Mouse (Mus musculus): ENCODE measurements around the gene Nme1. TPM values are rescaled to one million over a fixed set of nuclear protein-coding genes. Genes with fewer than 3 reads are reported as not detected.

The Nme1 gene
- polyA plus RNA-seq, 1 experiment = 48.7 TPM

DNA sequence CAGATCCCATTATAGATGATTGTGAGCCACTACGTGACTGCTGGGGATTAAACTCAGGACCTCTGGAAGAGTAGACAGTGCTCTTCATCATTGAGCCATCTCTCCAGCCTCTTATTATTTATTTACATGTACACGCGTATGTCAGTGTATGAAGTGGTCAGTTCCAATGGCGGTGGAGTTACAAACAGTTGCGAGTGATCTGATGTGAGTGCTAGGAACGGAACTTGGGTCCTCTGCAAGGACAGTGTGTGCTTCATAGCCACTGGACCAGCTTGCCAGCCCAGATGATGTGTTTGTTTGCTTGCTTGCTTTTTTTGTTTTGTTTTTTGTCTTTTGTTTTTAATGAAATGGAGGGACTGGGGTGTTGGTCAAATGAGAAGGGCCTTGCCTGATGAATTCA, 850 bp upstream of the Nme1 start:
- no peaks in the 10 kb centered on the region for H3K27me3 ChIP-seq (ENCODE audit: control insufficient read depth, insufficient read depth, insufficient read length)
- peaks cover under 1% of the 10 kb centered on the region for H3K36me3 ChIP-seq (ENCODE audit: control insufficient read depth, insufficient read depth)
- peaks cover 30% of the 10 kb centered on the region for H3K79me2 ChIP-seq (ENCODE audit: control insufficient read depth, insufficient read depth)
- peak overlapping the region; percentile 74 for H3K4me3 ChIP-seq
- H3K4me2 ChIP-seq (ENCODE audit: low read depth) = peak overlapping the region; percentile 75
- no peak overlapping the region for H3ac ChIP-seq (ENCODE audit: control insufficient read depth, insufficient read length)
- TF ChIP-seq REST (IDR thresholded peaks at IDR 0.05; ENCODE audit: insufficient read depth, insufficient read length) (no peak), TCF3 (IDR thresholded peaks at IDR 0.05; ENCODE audit: insufficient read length, low read depth) (no peak), MYOD1 (IDR thresholded peaks at IDR 0.05; ENCODE audit: control insufficient read depth in 1 of 3, insufficient read length in 2 of 3, low read depth in 2 of 3) (no peak), SRF (IDR thresholded peaks at IDR 0.05; ENCODE audit: control insufficient read depth, insufficient read length, low read depth) (no peak), TCF12 (IDR thresholded peaks at IDR 0.05; ENCODE audit: insufficient read depth, poor library complexity, severe bottlenecking) (no peak), CEBPB (IDR thresholded peaks at IDR 0.05; ENCODE audit: insufficient read depth, poor library complexity, severe bottlenecking) (no peak), USF1 (IDR thresholded peaks at IDR 0.05; ENCODE audit: low read depth) (no peak), MAX (IDR thresholded peaks at IDR 0.05; ENCODE audit: low read depth) (no peak), POLR2A (IDR thresholded peaks at IDR 0.05; ENCODE audit: insufficient read length, low read depth) (no peak), POLR2AphosphoS2 (IDR thresholded peaks at IDR 0.05; ENCODE audit: insufficient read length, low read depth) (no peak), MYOG (IDR thresholded peaks at IDR 0.05; ENCODE audit: control insufficient read depth in 1 of 3, insufficient read depth in 1 of 3, insufficient read length in 2 of 3, low read depth in 2 of 3) (no peak), E2F4 (IDR thresholded peaks at IDR 0.05; ENCODE audit: insufficient read depth) (no peak)

DNA sequence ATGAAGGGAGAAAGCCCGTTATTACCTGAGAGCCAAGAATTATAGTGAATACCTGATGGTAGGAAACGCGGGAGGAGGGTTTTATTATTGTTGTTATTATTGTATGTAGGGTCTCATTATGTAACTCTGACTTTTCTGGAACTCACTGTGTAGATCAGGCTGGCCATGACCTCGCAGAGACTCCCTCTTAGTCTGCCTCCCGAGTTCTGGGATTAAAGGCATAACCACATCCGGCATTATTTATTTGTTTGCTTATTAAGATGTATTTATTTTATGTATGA, 467 bp upstream of the Nme1 start:
- Histone ChIP-seq H3ac (ENCODE audit: control insufficient read depth, insufficient read length) (no peak overlapping the region), H3K27me3 (ENCODE audit: control insufficient read depth, insufficient read depth, insufficient read length) (no peaks in the 10 kb centered on the region), H3K4me3 (peak overlapping the region; percentile 74), H3K79me2 (ENCODE audit: control insufficient read depth, insufficient read depth) (peaks cover 30% of the 10 kb centered on the region), H3K36me3 (ENCODE audit: control insufficient read depth, insufficient read depth) (peaks cover 4% of the 10 kb centered on the region), H3K4me2 (ENCODE audit: low read depth) (peak overlapping the region; percentile 75)
- TF ChIP-seq POLR2AphosphoS2 (IDR thresholded peaks at IDR 0.05; ENCODE audit: insufficient read length, low read depth) = no peak
- TF ChIP-seq MAX (IDR thresholded peaks at IDR 0.05; ENCODE audit: low read depth) = no peak
- no peak for TF ChIP-seq MYOD1 (IDR thresholded peaks at IDR 0.05; ENCODE audit: control insufficient read depth in 1 of 3, insufficient read length in 2 of 3, low read depth in 2 of 3)
- TF ChIP-seq CEBPB (IDR thresholded peaks at IDR 0.05; ENCODE audit: insufficient read depth, poor library complexity, severe bottlenecking) = no peak
- TF ChIP-seq MYOG (IDR thresholded peaks at IDR 0.05; ENCODE audit: control insufficient read depth in 1 of 3, insufficient read depth in 1 of 3, insufficient read length in 2 of 3, low read depth in 2 of 3) = no peak
- TF ChIP-seq E2F4 (IDR thresholded peaks at IDR 0.05; ENCODE audit: insufficient read depth) = no peak
- no peak for TF ChIP-seq SRF (IDR thresholded peaks at IDR 0.05; ENCODE audit: control insufficient read depth, insufficient read length, low read depth)
- TF ChIP-seq TCF12 (IDR thresholded peaks at IDR 0.05; ENCODE audit: insufficient read depth, poor library complexity, severe bottlenecking) = no peak
- no peak for TF ChIP-seq TCF3 (IDR thresholded peaks at IDR 0.05; ENCODE audit: insufficient read length, low read depth)
- TF ChIP-seq REST (IDR thresholded peaks at IDR 0.05; ENCODE audit: insufficient read depth, insufficient read length) = no peak
- no peak for TF ChIP-seq USF1 (IDR thresholded peaks at IDR 0.05; ENCODE audit: low read depth)
- TF ChIP-seq POLR2A (IDR thresholded peaks at IDR 0.05; ENCODE audit: insufficient read length, low read depth) = no peak

DNA sequence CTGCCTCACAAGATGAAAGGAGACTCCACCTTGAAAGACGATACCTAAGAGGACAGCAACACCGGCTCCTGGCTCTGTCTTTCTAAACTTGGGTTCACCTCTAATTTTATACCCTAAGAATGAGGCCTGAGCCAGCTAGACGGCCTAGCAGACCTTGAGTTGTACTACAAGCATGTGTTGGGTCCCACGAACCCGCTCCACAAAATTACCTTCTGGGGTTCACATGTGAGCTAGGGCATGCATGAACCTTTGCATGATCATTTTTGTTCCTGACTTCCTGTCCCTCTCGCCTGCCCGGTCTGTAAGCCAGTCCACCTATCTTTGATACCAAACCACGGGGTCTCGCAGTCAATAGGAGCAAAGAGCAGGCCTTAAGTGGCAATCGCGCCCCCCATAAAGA, 940 bp downstream of the Nme1 start:
- Histone ChIP-seq H3K79me2 (ENCODE audit: control insufficient read depth, insufficient read depth) (peaks cover 30% of the 10 kb centered on the region), H3K36me3 (ENCODE audit: control insufficient read depth, insufficient read depth) (peaks cover 13% of the 10 kb centered on the region), H3K4me3 (peak overlapping the region; percentile 74), H3ac (ENCODE audit: control insufficient read depth, insufficient read length) (peak overlapping the region; percentile 47), H3K4me2 (ENCODE audit: low read depth) (peak overlapping the region; percentile 81), H3K27me3 (ENCODE audit: control insufficient read depth, insufficient read depth, insufficient read length) (no peaks in the 10 kb centered on the region)
- TF ChIP-seq MYOG (IDR thresholded peaks at IDR 0.05; ENCODE audit: control insufficient read depth in 1 of 3, insufficient read depth in 1 of 3, insufficient read length in 2 of 3, low read depth in 2 of 3) (no peak), SRF (IDR thresholded peaks at IDR 0.05; ENCODE audit: control insufficient read depth, insufficient read length, low read depth) (no peak), MYOD1 (IDR thresholded peaks at IDR 0.05; ENCODE audit: control insufficient read depth in 1 of 3, insufficient read length in 2 of 3, low read depth in 2 of 3) (no peak), USF1 (IDR thresholded peaks at IDR 0.05; ENCODE audit: low read depth) (no peak), TCF12 (IDR thresholded peaks at IDR 0.05; ENCODE audit: insufficient read depth, poor library complexity, severe bottlenecking) (no peak), REST (IDR thresholded peaks at IDR 0.05; ENCODE audit: insufficient read depth, insufficient read length) (no peak), POLR2AphosphoS2 (IDR thresholded peaks at IDR 0.05; ENCODE audit: insufficient read length, low read depth) (no peak), TCF3 (IDR thresholded peaks at IDR 0.05; ENCODE audit: insufficient read length, low read depth) (no peak), CEBPB (IDR thresholded peaks at IDR 0.05; ENCODE audit: insufficient read depth, poor library complexity, severe bottlenecking) (no peak), E2F4 (IDR thresholded peaks at IDR 0.05; ENCODE audit: insufficient read depth) (no peak), POLR2A (IDR thresholded peaks at IDR 0.05; ENCODE audit: insufficient read length, low read depth) (no peak), MAX (IDR thresholded peaks at IDR 0.05; ENCODE audit: low read depth) (no peak)

DNA sequence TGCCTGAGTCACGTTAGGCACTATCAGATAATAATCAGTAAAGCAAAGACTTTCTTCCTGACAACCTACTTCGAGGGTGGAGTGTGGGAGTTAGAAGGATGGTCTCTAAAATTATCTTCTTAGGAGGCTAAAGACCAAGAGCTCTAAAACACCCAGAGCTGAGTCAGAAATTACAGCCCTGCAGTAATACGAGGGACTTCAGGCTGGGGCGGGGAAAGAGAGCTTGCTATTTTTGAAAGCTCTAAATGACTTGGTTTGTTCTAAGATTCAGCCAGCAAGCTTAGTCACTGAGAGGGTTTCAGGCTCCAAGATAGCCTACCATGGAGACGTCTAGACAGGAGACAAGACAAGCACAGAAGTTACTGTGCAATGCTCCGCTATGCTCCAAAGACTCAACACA, 2.9 kb downstream of the Nme1 start:
- no peak overlapping the region for H3K4me2 ChIP-seq (ENCODE audit: low read depth)
- no peak overlapping the region for H3ac ChIP-seq (ENCODE audit: control insufficient read depth, insufficient read length)
- no peak overlapping the region for H3K4me3 ChIP-seq
- TF ChIP-seq CEBPB (IDR thresholded peaks at IDR 0.05; ENCODE audit: insufficient read depth, poor library complexity, severe bottlenecking) (no peak), REST (IDR thresholded peaks at IDR 0.05; ENCODE audit: insufficient read depth, insufficient read length) (no peak), MYOD1 (IDR thresholded peaks at IDR 0.05; ENCODE audit: control insufficient read depth in 1 of 3, insufficient read length in 2 of 3, low read depth in 2 of 3) (no peak), MYOG (IDR thresholded peaks at IDR 0.05; ENCODE audit: control insufficient read depth in 1 of 3, insufficient read depth in 1 of 3, insufficient read length in 2 of 3, low read depth in 2 of 3) (no peak), USF1 (IDR thresholded peaks at IDR 0.05; ENCODE audit: low read depth) (no peak)
- H3K79me2 ChIP-seq (ENCODE audit: control insufficient read depth, insufficient read depth) = peaks cover 30% of the 10 kb centered on the region
- no peaks in the 10 kb centered on the region for H3K27me3 ChIP-seq (ENCODE audit: control insufficient read depth, insufficient read depth, insufficient read length)
- peaks cover 21% of the 10 kb centered on the region for H3K36me3 ChIP-seq (ENCODE audit: control insufficient read depth, insufficient read depth)

DNA sequence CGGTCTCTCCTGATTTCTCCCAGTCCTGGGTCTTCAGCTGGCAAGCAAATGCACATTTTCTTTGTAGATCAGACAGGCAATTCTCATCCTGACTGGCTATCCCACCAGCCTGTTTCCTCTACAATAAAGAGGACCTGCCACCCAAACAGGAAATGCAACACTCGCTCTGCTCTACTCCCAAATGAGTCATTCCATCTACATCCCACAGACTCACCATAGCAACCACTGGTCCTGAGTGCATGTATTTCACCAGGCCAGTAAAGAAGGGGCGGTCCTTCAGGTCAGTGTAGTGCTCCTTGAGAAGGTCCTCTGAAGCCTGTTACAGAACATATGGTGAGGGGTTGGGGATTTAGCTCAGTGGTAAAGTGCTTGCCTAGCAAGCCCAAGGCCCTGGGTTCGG, 5.3 kb downstream of the Nme1 start:
- H3K4me2 ChIP-seq (ENCODE audit: low read depth) = no peak overlapping the region
- TF ChIP-seq TCF3 (IDR thresholded peaks at IDR 0.05; ENCODE audit: insufficient read length, low read depth) (no peak), MYOD1 (IDR thresholded peaks at IDR 0.05; ENCODE audit: control insufficient read depth in 1 of 3, insufficient read length in 2 of 3, low read depth in 2 of 3) (no peak), E2F4 (IDR thresholded peaks at IDR 0.05; ENCODE audit: insufficient read depth) (no peak), MYOG (IDR thresholded peaks at IDR 0.05; ENCODE audit: control insufficient read depth in 1 of 3, insufficient read depth in 1 of 3, insufficient read length in 2 of 3, low read depth in 2 of 3) (no peak), SRF (IDR thresholded peaks at IDR 0.05; ENCODE audit: control insufficient read depth, insufficient read length, low read depth) (no peak)
- peaks cover 31% of the 10 kb centered on the region for H3K36me3 ChIP-seq (ENCODE audit: control insufficient read depth, insufficient read depth)

More for the DNA sequence above, 5.3 kb downstream of the Nme1 start:
- no peak overlapping the region for H3K4me3 ChIP-seq
- H3K27me3 ChIP-seq (ENCODE audit: control insufficient read depth, insufficient read depth, insufficient read length) = no peaks in the 10 kb centered on the region
- no peak overlapping the region for H3ac ChIP-seq (ENCODE audit: control insufficient read depth, insufficient read length)
- H3K79me2 ChIP-seq (ENCODE audit: control insufficient read depth, insufficient read depth) = peaks cover 30% of the 10 kb centered on the region
